25 mouse cellular contexts compared by ENCODE assay signal in the genomic region with DNA sequence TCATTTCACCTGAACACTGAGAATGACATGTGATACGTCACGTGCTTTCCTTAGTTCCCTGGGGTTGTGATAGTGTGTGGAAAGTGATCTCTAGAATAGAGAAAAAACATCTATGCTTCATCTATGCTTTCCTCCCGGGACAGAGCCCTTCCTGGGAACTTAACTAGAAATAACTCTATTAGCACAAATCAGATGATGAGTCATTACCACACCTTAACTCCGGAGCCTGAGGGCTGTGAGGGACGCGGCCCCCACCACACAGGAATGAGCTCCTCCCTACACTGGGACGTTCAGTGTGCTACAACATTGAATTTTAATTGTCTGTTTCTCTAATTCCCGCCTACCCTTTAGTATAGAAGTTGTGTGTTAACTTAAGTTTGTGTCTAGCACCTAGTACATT. TPM values are rescaled to one million over a fixed set of nuclear protein-coding genes. Genes with fewer than 3 reads are reported as not detected.
DNase-seq lines count a peak whose midpoint lies in the region; ATAC-seq and TF ChIP-seq lines count a peak whose summit lies in the region.
"Had no signal": no experiment of that assay in that cellular context is flagged by ENCODE, and none has a peak within 500 bp of the region (broad histone marks: within the 10 kb centered on the region; RNA-seq: fewer than 3 reads in every experiment).

No protein-coding gene starts in this region.

- H3K4me3 ChIP-seq in heart, adult 2 months, result no peak overlapping the region
- no peak overlapping the region for H3K4me3 ChIP-seq in heart, embryonic 10.5 days
- no peak overlapping the region for H3K4me3 ChIP-seq in heart, postnatal 0 days (ENCODE audit: low read depth, low read length)
- H3K4me3 ChIP-seq in heart, embryonic 11.5 days (ENCODE audit: low read depth, low read length), result no peak overlapping the region
- no peak overlapping the region for H3K4me3 ChIP-seq in bone marrow macrophage, adult 2 months (ENCODE audit: insufficient read depth, low read length)
- no peak overlapping the region for H3K4me3 ChIP-seq in macrophage (ENCODE audit: inconsistent target)
- H3K4me3 ChIP-seq: hindbrain, embryonic 13.5 days; kidney, embryonic 15.5 days; layer of hippocampus, adult 2 months; liver, embryonic 12.5 days had no signal

- no peaks in the 10 kb centered on the region for H3K27me3 ChIP-seq in heart, adult 2 months (ENCODE audit: control insufficient read depth, insufficient read depth, low read length)
- no peaks in the 10 kb centered on the region for H3K27me3 ChIP-seq in heart, embryonic 10.5 days (ENCODE audit: insufficient read depth, poor library complexity, severe bottlenecking)
- H3K27me3 ChIP-seq in heart, postnatal 0 days (ENCODE audit: control insufficient read depth, insufficient read depth, low read length), result no peaks in the 10 kb centered on the region
- H3K27me3 ChIP-seq in heart, embryonic 11.5 days (ENCODE audit: control insufficient read depth, insufficient read depth, low read length), result no peaks in the 10 kb centered on the region
- H3K27me3 ChIP-seq: CH12.LX; hindbrain, embryonic 13.5 days; kidney, embryonic 15.5 days; liver, embryonic 12.5 days had no signal

- H3K79me2 ChIP-seq in heart, adult 2 months (replicated peaks; ENCODE audit: control insufficient read depth, insufficient read depth, low read length), result no peaks in the 10 kb centered on the region
- no peaks in the 10 kb centered on the region for H3K79me2 ChIP-seq in macrophage (ENCODE audit: inconsistent target)

- H3K36me3 ChIP-seq in heart, adult 2 months (ENCODE audit: control insufficient read depth, insufficient read depth, low read length), result peaks cover 84% of the 10 kb centered on the region
- H3K36me3 ChIP-seq in heart, embryonic 10.5 days, result peaks cover 52% of the 10 kb centered on the region
- H3K36me3 ChIP-seq in heart, postnatal 0 days (replicated peaks; ENCODE audit: control insufficient read depth, insufficient read depth, low read length), result peaks cover 49% of the 10 kb centered on the region
- H3K36me3 ChIP-seq in heart, embryonic 11.5 days (ENCODE audit: control insufficient read depth, insufficient read depth, low read length), result peaks cover 20% of the 10 kb centered on the region
- H3K36me3 ChIP-seq in macrophage (ENCODE audit: inconsistent target), result no peaks in the 10 kb centered on the region

- peaks cover 47% of the 10 kb centered on the region for H3K4me1 ChIP-seq in heart, adult 2 months (ENCODE audit: control insufficient read depth, insufficient read depth, low read length)
- 0 out of 2 replicates have a peak, but pooled peaks cover 2% of the 10 kb centered on the region for H3K4me1 ChIP-seq in heart, embryonic 10.5 days
- peaks cover 45% of the 10 kb centered on the region for H3K4me1 ChIP-seq in heart, postnatal 0 days (ENCODE audit: control insufficient read depth, insufficient read depth)
- peaks cover 5% of the 10 kb centered on the region; the same call in 1 of the 2 replicates for H3K4me1 ChIP-seq in heart, embryonic 11.5 days (ENCODE audit: control insufficient read depth, insufficient read depth, low read length)
- H3K4me1 ChIP-seq in bone marrow macrophage, adult 2 months (ENCODE audit: control insufficient read depth, insufficient read depth, low read length), result peaks cover 45% of the 10 kb centered on the region
- H3K4me1 ChIP-seq: hindbrain, embryonic 13.5 days had no signal

- no peak for ATAC-seq in heart, postnatal 0 days (ENCODE audit: insufficient read depth, low read depth)
- no peak for ATAC-seq in heart, embryonic 11.5 days (replicated peaks; ENCODE audit: insufficient number of reproducible peaks, low FRiP score, low TSS enrichment)
- ATAC-seq: activated CD4-positive, CD25-positive, alpha-beta regulatory T cell, adult 4 months; forebrain, embryonic 16.5 days; liver, embryonic 12.5 days; liver, postnatal 0 days had no signal

- TF ChIP-seq CTCF in heart, adult 2 months (IDR thresholded peaks at IDR 0.05), result no peak
- no peak for TF ChIP-seq CTCF in heart, postnatal 0 days (IDR thresholded peaks at IDR 0.05; ENCODE audit: low read depth)
- TF ChIP-seq CTCF in bone marrow macrophage, adult 2 months (IDR thresholded peaks at IDR 0.05; ENCODE audit: low read depth, low read length), result no peak

- DNase-seq in heart, adult 2 months, result no peak
- no peak for DNase-seq in heart, embryonic 10.5 days (ENCODE audit: low spot score)
- no peak for DNase-seq in heart, postnatal 0 days (ENCODE audit: low spot score)
- no peak for DNase-seq in thymus, postnatal 14 days
- DNase-seq: adrenal gland, adult 2 months; adrenal gland, postnatal 36 days; cerebellum, adult 8-10 months; cerebellum, postnatal 25 days; gastrocnemius, postnatal 10 days; kidney, adult 18-20 months; kidney, postnatal 25 days; left cerebral cortex, postnatal 4 days; liver, postnatal 0 days; midbrain, embryonic 14.5 days had no signal

- no peak for TF ChIP-seq POLR2A in heart, adult 2 months (IDR thresholded peaks at IDR 0.05; ENCODE audit: insufficient read depth, low read depth, low read length)
- no peak for TF ChIP-seq POLR2A in bone marrow macrophage, adult 2 months (IDR thresholded peaks at IDR 0.05; ENCODE audit: borderline replicate concordance, low read depth, low read length)

- WGBS in heart, adult 2 months, result 25% methylated on average over 8 of the region's 8 CpGs
- 82% methylated on average over 8 of the region's 8 CpGs for WGBS in heart, embryonic 10.5 days
- whole genome bisulfite sequencing in heart, postnatal 0 days, result 57% methylated on average over 8 of the region's 8 CpGs
- WGBS in heart, embryonic 11.5 days (ENCODE audit: insufficient replicate concordance), result 71% methylated on average over 8 of the region's 8 CpGs
- 86% methylated on average over 8 of the region's 8 CpGs for WGBS in macrophage (ENCODE audit: missing documents)

- intact Hi-C loops in heart, adult 2 months (cut with DNase I), result loop anchor here (5.0 kb wide), 1 partner anchor 74 kb away; no protein-coding TSS in a partner anchor

- no peaks in the 10 kb centered on the region for H3K9me3 ChIP-seq in heart, embryonic 10.5 days
- H3K9me3 ChIP-seq in heart, postnatal 0 days (replicated peaks; ENCODE audit: control insufficient read depth, low read length), result no peaks in the 10 kb centered on the region
- no peaks in the 10 kb centered on the region for H3K9me3 ChIP-seq in heart, embryonic 11.5 days (replicated peaks; ENCODE audit: control insufficient read depth, low read length)
- H3K9me3 ChIP-seq: hindbrain, embryonic 13.5 days; kidney, embryonic 15.5 days; liver, embryonic 12.5 days had no signal

- peak overlapping the region; percentile 88 for H3K27ac ChIP-seq in heart, adult 2 months
- no peak overlapping the region for H3K27ac ChIP-seq in heart, embryonic 10.5 days
- peak overlapping the region; percentile 66 for H3K27ac ChIP-seq in heart, postnatal 0 days (ENCODE audit: low read depth)
- H3K27ac ChIP-seq in heart, embryonic 11.5 days (ENCODE audit: low read depth, low read length), result no peak overlapping the region
- H3K27ac ChIP-seq in bone marrow macrophage, adult 2 months (ENCODE audit: insufficient read depth, low read depth, low read length), result 0 out of 2 replicates have a peak overlapping the region, but pooled peaks have one; percentile 16
- peak overlapping the region; percentile 90; the same call in 1 of the 2 replicates for H3K27ac ChIP-seq in macrophage
- H3K27ac ChIP-seq: hindbrain, embryonic 13.5 days; kidney, embryonic 15.5 days; liver, embryonic 12.5 days had no signal

- TF ChIP-seq EP300 in heart, adult 2 months (IDR thresholded peaks at IDR 0.05; ENCODE audit: insufficient read depth, low read depth, low read length), result no peak
- TF ChIP-seq EP300 in heart, postnatal 0 days (IDR thresholded peaks at IDR 0.05; ENCODE audit: low read depth), result no peak

- H3K9ac ChIP-seq in heart, adult 2 months (ENCODE audit: low read depth, low read length), result no peak overlapping the region; the same call in 1 of the 2 replicates
- H3K9ac ChIP-seq in heart, postnatal 0 days (replicated peaks; ENCODE audit: low read depth, low read length), result no peak overlapping the region
- H3K9ac ChIP-seq in heart, embryonic 11.5 days (ENCODE audit: low read depth, low read length), result no peak overlapping the region
- H3K9ac ChIP-seq: hindbrain, embryonic 13.5 days; kidney, embryonic 15.5 days; liver, embryonic 12.5 days; liver, postnatal 0 days had no signal

- no peak overlapping the region for H3K4me2 ChIP-seq in heart, postnatal 0 days (ENCODE audit: low read depth, low read length)
- no peak overlapping the region for H3K4me2 ChIP-seq in heart, embryonic 11.5 days
- H3K4me2 ChIP-seq: hindbrain, embryonic 13.5 days; kidney, embryonic 15.5 days; liver, embryonic 12.5 days had no signal

RNA-seq across cellular contexts. Expression of gene Coro6, which starts 21.2 kb away (rescaled TPM):
- 100 to 1,000 TPM; 207 to 213 TPM for total RNA-seq in heart, adult 2 months (2021)
- 482 and 483 TPM in 2 replicates for polyA plus RNA-seq in heart, adult 2 months (2012; rRNA removed)
- polyA plus RNA-seq in heart, embryonic 10.5 days (2016; fragmentation: Nextera tagmentation; extraction: Ambion mirVana), result 15.9 and 24.4 TPM in 2 replicates
- 45.8 and 46.2 TPM in 2 replicates for total RNA-seq in heart, postnatal 0 days (2014; rRNA removed; ENCODE audit: low replicate concordance)
- polyA plus RNA-seq in heart, postnatal 0 days (2015; fragmentation: Nextera tagmentation; extraction: Ambion mirVana), result 30.1 and 31.1 TPM in 2 replicates
- polyA plus RNA-seq in heart, embryonic 11.5 days (2014; fragmentation: Nextera tagmentation; extraction: Ambion mirVana), result 35.3 and 38.9 TPM in 2 replicates
- not detected in 2 replicates for polyA plus RNA-seq in bone marrow macrophage, adult 2 months (2012; ENCODE audit: insufficient read depth, insufficient read length, missing spikeins)
- under 1 TPM in 1 of 26 experiments, not detected in 25; 0.31 TPM for total RNA-seq in macrophage (2018; cell fraction: chromatin; rRNA removed)
- under 1 TPM in 1 of 26 experiments, not detected in 25; 0.05 TPM for total RNA-seq in macrophage (2018; cell fraction: cytosol; rRNA removed)
- under 1 TPM in 1 of 26 experiments, not detected in 25; 0.94 TPM for total RNA-seq in macrophage (2018; cell fraction: nucleus; rRNA removed)
- not detected in 3 replicates for polyA plus RNA-seq in macrophage (2018)
- polyA plus RNA-seq: activated CD4-positive, CD25-positive, alpha-beta regulatory T cell, adult 4 months; forebrain, embryonic 16.5 days; liver, embryonic 12.5 days had no signal

RNA-seq across cellular contexts. Expression of gene Ankrd13b, which starts 48.5 kb away (rescaled TPM):
- total RNA-seq in heart, adult 2 months (2021), result 10 to 100 TPM in 1 of 2 experiments, 1 to 10 TPM in 1; 9.2 to 10.6 TPM
- polyA plus RNA-seq in heart, adult 2 months (2012; rRNA removed), result 19.4 and 20.3 TPM in 2 replicates
- polyA plus RNA-seq in heart, embryonic 10.5 days (2016; fragmentation: Nextera tagmentation; extraction: Ambion mirVana), result 2.5 and 3.5 TPM in 2 replicates
- total RNA-seq in heart, postnatal 0 days (2014; rRNA removed; ENCODE audit: low replicate concordance), result 6.4 and 9.9 TPM in 2 replicates
- 2.6 and 2.7 TPM in 2 replicates for polyA plus RNA-seq in heart, postnatal 0 days (2015; fragmentation: Nextera tagmentation; extraction: Ambion mirVana)
- polyA plus RNA-seq in heart, embryonic 11.5 days (2014; fragmentation: Nextera tagmentation; extraction: Ambion mirVana), result 3.0 and 3.4 TPM in 2 replicates
- polyA plus RNA-seq in bone marrow macrophage, adult 2 months (2012; ENCODE audit: insufficient read depth, insufficient read length, missing spikeins), result 5.0 and 5.1 TPM in 2 replicates
- total RNA-seq in macrophage (2018; cell fraction: chromatin; rRNA removed), result 10 to 100 TPM in 7 of 26 experiments, 1 to 10 TPM in 16, under 1 TPM in 3; 0.55 to 28.5 (median 5.6) TPM
- total RNA-seq in macrophage (2018; cell fraction: cytosol; rRNA removed), result 1 to 10 TPM in 13 of 26 experiments, under 1 TPM in 13; 0.28 to 4.0 (median 1.6) TPM
- total RNA-seq in macrophage (2018; cell fraction: nucleus; rRNA removed), result 10 to 100 TPM in 4 of 26 experiments, 1 to 10 TPM in 12, under 1 TPM in 9, not detected in 1; 0.26 to 14.8 (median 5.2) TPM
- 2.8 to 4.3 TPM (median 3.3 TPM) in 3 replicates for polyA plus RNA-seq in macrophage (2018)
- total RNA-seq: monocyte, adult 5-6 weeks had no signal

RNA-seq across cellular contexts. Expression of gene Git1, which starts 52.3 kb away (rescaled TPM):
- 10 to 100 TPM; 53.3 to 59.4 TPM for total RNA-seq in heart, adult 2 months (2021)
- 52.3 and 54.0 TPM in 2 replicates for polyA plus RNA-seq in heart, adult 2 months (2012; rRNA removed)
- polyA plus RNA-seq in heart, embryonic 10.5 days (2016; fragmentation: Nextera tagmentation; extraction: Ambion mirVana), result 9.0 and 11.9 TPM in 2 replicates
- total RNA-seq in heart, postnatal 0 days (2014; rRNA removed; ENCODE audit: low replicate concordance), result 57.7 and 63.4 TPM in 2 replicates
- polyA plus RNA-seq in heart, postnatal 0 days (2015; fragmentation: Nextera tagmentation; extraction: Ambion mirVana), result 5.5 and 6.2 TPM in 2 replicates
- polyA plus RNA-seq in heart, embryonic 11.5 days (2014; fragmentation: Nextera tagmentation; extraction: Ambion mirVana), result 13.3 and 15.1 TPM in 2 replicates
- 29.4 and 34.0 TPM in 2 replicates for polyA plus RNA-seq in bone marrow macrophage, adult 2 months (2012; ENCODE audit: insufficient read depth, insufficient read length, missing spikeins)
- total RNA-seq in macrophage (2018; cell fraction: chromatin; rRNA removed), result 100 to 1,000 TPM in 2 of 26 experiments, 10 to 100 TPM in 24; 11.2 to 191 (median 48.6) TPM
- 10 to 100 TPM; 22.0 to 35.5 (median 30.7) TPM for total RNA-seq in macrophage (2018; cell fraction: cytosol; rRNA removed)
- total RNA-seq in macrophage (2018; cell fraction: nucleus; rRNA removed), result 10 to 100 TPM; 12.9 to 79.5 (median 28.5) TPM
- 23.8 to 28.2 TPM (median 25.3 TPM) in 3 replicates for polyA plus RNA-seq in macrophage (2018)

Comparison
In these comparisons a context has a peak if more than half of its experiments do, and no peak if none do; other contexts are left out.
1. H3K27ac ChIP-seq: peak in heart, adult 2 months (single experiment), heart, postnatal 0 days (single experiment), bone marrow macrophage, adult 2 months (single experiment) and macrophage (single experiment); none in heart, embryonic 10.5 days (single experiment) and heart, embryonic 11.5 days (single experiment).
2. RNA of gene Coro6, which starts 21.2 kb away (polyA plus RNA-seq): 482 to 483 TPM in heart, adult 2 months, 35.3 to 38.9 TPM in heart, embryonic 11.5 days, 30.1 to 31.1 TPM in heart, postnatal 0 days and 15.9 to 24.4 TPM in heart, embryonic 10.5 days; not detected in bone marrow macrophage, adult 2 months and not detected in macrophage; every median in the first group is over 10 times any median in the second.